Mouse (Mus musculus) embryonic facial prominence, embryonic 14.5 days (tissue): ENCODE data around the gene Mlec. TPM values are rescaled to one million over a fixed set of nuclear protein-coding genes. Genes with fewer than 3 reads are reported as not detected.

ENCODE experiments used
- ATAC-seq: fragments of 200-750 bp; cut with Nextera tagmentation; 2 replicates; pipeline ENCODE4 v1.8.0; 2017; ENCODE audit warnings: low read depth, moderate number of reproducible peaks, moderate TSS enrichment
- DNase-seq: peaks from one replicate; pipeline ENCODE4 v3.0.0-alpha.2; 2015; ENCODE audit warnings: low spot score
- H3K27ac ChIP-seq: fragments of 300-500 bp; sonication (generic); replicated peaks from 2 replicates; pipeline ENCODE4 v1.5.1; 2014; ENCODE audit warnings: low read depth, mild to moderate bottlenecking, low read length, moderate library complexity
- H3K27me3 ChIP-seq: fragments of 300-500 bp; sonication (generic); replicated peaks from 2 replicates; pipeline ENCODE4 v1.6.1; 2014; ENCODE audit warnings: low read length; ENCODE audit not compliant: control insufficient read depth, insufficient read depth
- H3K36me3 ChIP-seq: fragments of 300-500 bp; sonication (generic); 2 replicates; pipeline ENCODE4 v1.6.1; 2014; ENCODE audit warnings: low read length, mixed read lengths; ENCODE audit not compliant: control insufficient read depth, insufficient read depth
- H3K4me1 ChIP-seq: fragments of 300-500 bp; sonication (generic); 2 replicates; pipeline ENCODE4 v1.6.1; 2014; ENCODE audit warnings: antibody characterized with exemption, low read length; ENCODE audit not compliant: control insufficient read depth, insufficient read depth
- H3K4me2 ChIP-seq: fragments of 300-500 bp; sonication (generic); 2 replicates; pipeline ENCODE4 v1.6.1; 2014; ENCODE audit warnings: low read depth, mild to moderate bottlenecking, low read length, moderate library complexity, mixed read lengths
- H3K4me3 ChIP-seq: fragments of 300-500 bp; sonication (generic); 2 replicates; pipeline ENCODE4 v1.5.1; 2014; ENCODE audit warnings: low read depth, mild to moderate bottlenecking, low read length
- H3K9ac ChIP-seq: fragments of 300-500 bp; sonication (generic); 2 replicates; pipeline ENCODE4 v1.6.1; 2014; ENCODE audit warnings: low read depth, mild to moderate bottlenecking, low read length, moderate library complexity, mixed read lengths
- H3K9me3 ChIP-seq: fragments of 300-500 bp; sonication (generic); 2 replicates; pipeline ENCODE4 v1.6.1; 2016; ENCODE audit warnings: low read length; ENCODE audit not compliant: control insufficient read depth
- WGBS: fragments of 180-500 bp; shearing (Covaris S2); extraction: QIAGEN DNeasy Blood & Tissue Kit; methylation state at CpG from one replicate; pipeline ENCODE4 v1.1.7; 2014; 5-methylcytosine and 5-hydroxymethylcytosine counted together
- polyA plus RNA-seq: library from polyadenylated mRNA; unstranded; fragments of >200 nt; fragmentation: Nextera tagmentation; extraction: Ambion mirVana; gene quantifications from 2 replicates; pipeline ENCODE4 v1.2.1, GENCODE M21; 2014

Mlec gene
- polyA plus RNA-seq, 1 experiment from 2014 or later, result 69.8 TPM

DNA sequence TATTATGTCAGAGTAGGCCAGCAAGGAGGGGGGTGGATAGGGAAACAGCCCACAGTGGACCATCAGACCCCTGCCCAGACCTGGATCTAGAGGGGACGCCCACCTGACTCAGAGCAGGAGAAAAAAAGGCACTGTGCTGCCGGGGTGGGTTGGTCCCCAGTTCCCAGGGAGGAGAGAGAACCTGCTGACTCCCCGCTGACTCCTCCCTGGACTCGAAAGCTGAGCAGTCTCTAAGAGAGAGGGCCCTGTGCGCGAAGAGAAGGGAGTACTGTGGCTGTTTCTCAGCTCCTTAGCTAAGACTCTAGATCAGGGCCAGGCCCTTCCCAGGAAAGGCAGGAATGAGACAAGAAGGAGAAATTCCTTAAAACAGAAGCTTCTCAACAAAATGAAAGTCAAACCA lies 13.5 kb downstream of the Mlec start:
- no peak for ATAC-seq

DNA sequence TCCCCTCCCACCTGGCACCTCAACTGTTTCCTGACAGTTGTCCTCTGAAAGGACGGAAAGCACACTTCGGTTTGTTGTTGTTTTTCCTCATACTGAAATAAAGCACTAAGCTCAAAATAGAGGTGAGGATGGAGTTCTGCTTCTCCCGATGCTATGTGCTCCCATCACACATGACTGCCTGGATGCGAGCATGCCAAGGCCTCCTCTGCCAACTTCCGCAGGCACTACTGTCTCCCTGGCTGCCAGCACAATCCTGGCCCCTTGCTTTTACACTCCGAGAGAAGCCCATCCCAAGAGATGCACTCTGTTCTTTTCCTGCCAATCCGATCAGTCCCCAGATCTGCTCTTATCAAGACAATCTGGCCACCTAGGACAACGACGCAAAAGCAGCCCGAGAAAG lies 14.4 kb downstream of the Mlec start:
- H3K9ac ChIP-seq, result no peak overlapping the region
- peaks cover 53% of the 10 kb centered on the region for H3K36me3 ChIP-seq
- no peaks in the 10 kb centered on the region for H3K4me1 ChIP-seq
- ATAC-seq (no peak), DNase-seq (no peak)
- H3K4me2 ChIP-seq, result no peak overlapping the region
- no peaks in the 10 kb centered on the region for H3K9me3 ChIP-seq
- 70% methylated on average over 10 of the region's 10 CpGs for WGBS
- H3K4me3 ChIP-seq, result no peak overlapping the region
- H3K27ac ChIP-seq, result no peak overlapping the region
- no peaks in the 10 kb centered on the region for H3K27me3 ChIP-seq

More for the DNA sequence above, 13.5 kb downstream of the Mlec start:
- H3K4me3 ChIP-seq, result no peak overlapping the region
- no peak for DNase-seq
- H3K4me1 ChIP-seq, result no peaks in the 10 kb centered on the region
- H3K9me3 ChIP-seq, result no peaks in the 10 kb centered on the region
- H3K36me3 ChIP-seq, result peaks cover 62% of the 10 kb centered on the region
- WGBS, result 61% methylated on average over 6 of the region's 6 CpGs
- H3K4me2 ChIP-seq, result no peak overlapping the region
- H3K27me3 ChIP-seq, result no peaks in the 10 kb centered on the region
- no peak overlapping the region for H3K27ac ChIP-seq
- H3K9ac ChIP-seq, result no peak overlapping the region

GRCm38 (mm10) chr5:115142166-115142697 lies 15.7 kb downstream of the Mlec start:
- H3K9ac ChIP-seq, result no peak overlapping the region
- WGBS, result 92% methylated on average over 9 of the region's 9 CpGs
- no peak overlapping the region for H3K4me2 ChIP-seq
- no peaks in the 10 kb centered on the region for H3K4me1 ChIP-seq
- no peaks in the 10 kb centered on the region for H3K9me3 ChIP-seq
- no peaks in the 10 kb centered on the region for H3K27me3 ChIP-seq
- DNase-seq, result no peak
- peaks cover 40% of the 10 kb centered on the region for H3K36me3 ChIP-seq
- no peak overlapping the region for H3K4me3 ChIP-seq
- ATAC-seq, result no peak
- no peak overlapping the region for H3K27ac ChIP-seq

- no peak for ATAC-seq
- Histone ChIP-seq H3K9me3 (no peaks in the 10 kb centered on the region), H3K4me2 (no peak overlapping the region), H3K4me3 (no peak overlapping the region), H3K27ac (no peak overlapping the region), H3K27me3 (no peaks in the 10 kb centered on the region), H3K4me1 (no peaks in the 10 kb centered on the region), H3K9ac (no peak overlapping the region), H3K36me3 (peaks cover 24% of the 10 kb centered on the region)
- 62% methylated on average over 3 of the region's 3 CpGs for WGBS
- DNase-seq, result no peak
These were observed 17.3 kb downstream of the Mlec start for GRCm38 (mm10) chr5:115140726-115141125.

DNA sequence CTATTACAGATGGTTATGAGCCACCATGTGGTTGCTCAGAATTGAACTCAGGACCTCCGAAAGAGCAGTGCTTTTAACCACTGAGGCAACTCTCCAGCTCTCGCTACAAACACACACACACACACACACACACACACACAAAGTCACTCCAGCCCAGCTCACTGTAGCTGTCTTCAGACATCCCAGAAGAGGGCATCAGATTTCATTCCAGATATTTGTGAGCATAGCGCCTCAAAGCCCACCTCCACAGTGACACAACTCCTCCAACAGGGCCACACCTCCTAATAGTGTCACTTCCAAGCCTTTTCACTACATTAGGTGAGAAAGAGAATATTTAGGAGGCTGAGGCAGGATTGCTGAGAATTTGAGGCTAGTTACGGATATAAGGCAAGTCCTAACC lies 18.9 kb downstream of the Mlec start:
- no peak overlapping the region for H3K27ac ChIP-seq
- H3K4me2 ChIP-seq, result no peak overlapping the region
- H3K4me3 ChIP-seq, result no peak overlapping the region
- no peaks in the 10 kb centered on the region for H3K4me1 ChIP-seq
- WGBS, result 53% methylated on average over 4 of the region's 4 CpGs
- no peaks in the 10 kb centered on the region for H3K9me3 ChIP-seq
- H3K27me3 ChIP-seq, result no peaks in the 10 kb centered on the region
- H3K36me3 ChIP-seq, result peaks cover 9% of the 10 kb centered on the region
- no peak overlapping the region for H3K9ac ChIP-seq
- no peak for ATAC-seq
- no peak for DNase-seq

GRCm38 (mm10) chr5:115134234-115135165 lies 23.5 kb downstream of the Mlec start, which contains the start of gene Unc119b:
Unc119b (minus strand) TSS chr5:115134975.
- WGBS, result under 1% methylated on average over 33 of the region's 81 CpGs
- H3K27ac ChIP-seq, result peak within 1 kb of the TSS; percentile 61
- no peaks in the 10 kb centered on the region for H3K9me3 ChIP-seq
- peak within 1 kb of the TSS; percentile 92 for H3K4me3 ChIP-seq
- peak within 1 kb of the TSS; percentile 83 for H3K9ac ChIP-seq
- no peaks in the 10 kb centered on the region for H3K27me3 ChIP-seq
- ATAC-seq, result peak; percentile 94
- H3K36me3 ChIP-seq, result peaks cover 5% of the 10 kb centered on the region
- H3K4me1 ChIP-seq, result peaks cover 13% of the 10 kb centered on the region
- H3K4me2 ChIP-seq, result peak within 1 kb of the TSS; percentile 94
- DNase-seq, result peak; percentile 93

GRCm38 (mm10) chr5:115133358-115134066 lies 24.5 kb downstream of the Mlec start:
- Histone ChIP-seq H3K4me3 (peak overlapping the region; percentile 92), H3K36me3 (peaks cover 15% of the 10 kb centered on the region), H3K9ac (peak overlapping the region; percentile 83), H3K4me1 (peaks cover 13% of the 10 kb centered on the region), H3K4me2 (peak overlapping the region; percentile 94), H3K27me3 (no peaks in the 10 kb centered on the region), H3K9me3 (no peaks in the 10 kb centered on the region), H3K27ac (no peak overlapping the region; the same call in 1 of the 2 replicates)
- 48% methylated on average over 6 of the region's 6 CpGs for WGBS
- DNase-seq, result no peak
- no peak for ATAC-seq

- Histone ChIP-seq H3K27ac (no peak overlapping the region), H3K9me3 (no peaks in the 10 kb centered on the region), H3K4me3 (no peak overlapping the region), H3K4me1 (peaks cover 13% of the 10 kb centered on the region), H3K36me3 (peaks cover 25% of the 10 kb centered on the region), H3K4me2 (peak overlapping the region; percentile 94; the same call in 1 of the 2 replicates), H3K27me3 (no peaks in the 10 kb centered on the region), H3K9ac (no peak overlapping the region)
- WGBS, result 87% methylated on average over 8 of the region's 8 CpGs
- DNase-seq, result no peak
- no peak for ATAC-seq
These were observed 25.5 kb downstream of the Mlec start for GRCm38 (mm10) chr5:115132465-115132864.
